Mouse (Mus musculus) cerebellum, postnatal 14 days (tissue): ENCODE data around the gene Capza3.

Experiments used
- DNase-seq, 2 experiments: peaks; one replicate each; pipeline ENCODE4 v3.0.0; 2021; ENCODE audit warnings: mixed read lengths in 2 of 2

The Capza3 gene

GRCm38 (mm10) chr6:140040952-140041351, at the start of gene Capza3:
Capza3 (plus strand) TSS chr6:140041252.
- no peak for DNase-seq

- no peak for DNase-seq
Observed at GRCm38 (mm10) chr6:140005181-140005580, 35.9 kb upstream of the Capza3 start.

DNA sequence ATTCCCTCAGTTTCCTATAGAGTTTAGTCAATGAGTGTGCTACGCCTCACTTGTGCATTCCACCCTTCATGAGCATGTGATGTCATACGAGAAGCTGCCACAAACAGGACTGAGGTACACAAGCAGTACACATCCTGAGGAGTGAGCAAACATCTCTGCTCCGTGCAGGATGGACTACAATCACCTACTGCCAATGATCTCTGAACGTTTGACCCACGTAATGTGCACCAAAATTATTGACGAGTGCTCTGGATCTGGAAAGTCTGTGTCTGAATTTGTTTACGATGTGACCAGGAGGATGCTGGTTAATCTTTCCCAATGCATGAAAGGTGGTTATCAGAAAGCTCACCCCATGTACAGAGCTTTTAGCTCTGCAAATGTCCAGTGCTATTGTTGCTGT, 16.6 kb upstream of the Capza3 start:
- no peak for DNase-seq

DNA sequence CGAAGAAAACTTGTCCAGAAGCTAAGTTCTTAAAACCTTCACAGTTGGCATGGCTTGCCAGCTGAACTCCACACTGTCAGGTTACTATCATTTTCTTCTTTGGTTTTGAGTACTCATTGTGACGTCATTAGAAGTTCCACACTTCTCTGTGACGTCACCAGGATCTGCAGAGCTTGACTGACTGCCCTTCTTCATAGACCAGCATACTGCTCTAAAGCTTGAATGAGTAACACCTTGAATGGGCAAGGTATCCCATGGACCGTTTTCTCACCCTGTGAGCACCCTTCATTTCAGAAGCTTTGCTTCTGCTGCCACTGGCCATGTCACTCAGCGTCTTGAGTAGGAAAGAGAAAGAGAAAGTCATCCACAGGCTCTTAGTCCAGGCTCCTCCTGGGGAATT, 305 bp downstream of the Capza3 start, which contains the start of gene Plcz1:
Gene Plcz1, minus strand, starts transcription at position 101 of the 400 bp plus-strand sequence.
- no peak for DNase-seq

DNA sequence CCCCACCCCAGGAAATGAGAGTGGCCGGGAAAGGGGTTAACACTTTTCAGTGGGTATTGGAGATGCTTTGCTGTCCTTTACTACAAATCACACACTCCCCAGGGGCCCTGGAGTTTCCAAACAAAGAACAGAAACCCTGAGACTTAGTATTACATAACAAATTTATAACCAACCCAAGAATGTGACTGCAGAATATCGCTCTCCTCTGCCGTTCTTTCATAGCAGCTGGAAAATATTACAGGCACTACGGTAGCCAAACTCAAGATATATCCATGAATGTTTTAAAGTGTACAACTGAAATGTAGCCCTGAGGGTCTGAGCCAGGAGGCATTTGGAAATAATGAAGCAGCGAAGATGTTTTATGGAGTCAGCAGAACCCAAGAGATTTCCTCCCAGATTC, 10.4 kb downstream of the Capza3 start:
- DNase-seq: no peak

DNA sequence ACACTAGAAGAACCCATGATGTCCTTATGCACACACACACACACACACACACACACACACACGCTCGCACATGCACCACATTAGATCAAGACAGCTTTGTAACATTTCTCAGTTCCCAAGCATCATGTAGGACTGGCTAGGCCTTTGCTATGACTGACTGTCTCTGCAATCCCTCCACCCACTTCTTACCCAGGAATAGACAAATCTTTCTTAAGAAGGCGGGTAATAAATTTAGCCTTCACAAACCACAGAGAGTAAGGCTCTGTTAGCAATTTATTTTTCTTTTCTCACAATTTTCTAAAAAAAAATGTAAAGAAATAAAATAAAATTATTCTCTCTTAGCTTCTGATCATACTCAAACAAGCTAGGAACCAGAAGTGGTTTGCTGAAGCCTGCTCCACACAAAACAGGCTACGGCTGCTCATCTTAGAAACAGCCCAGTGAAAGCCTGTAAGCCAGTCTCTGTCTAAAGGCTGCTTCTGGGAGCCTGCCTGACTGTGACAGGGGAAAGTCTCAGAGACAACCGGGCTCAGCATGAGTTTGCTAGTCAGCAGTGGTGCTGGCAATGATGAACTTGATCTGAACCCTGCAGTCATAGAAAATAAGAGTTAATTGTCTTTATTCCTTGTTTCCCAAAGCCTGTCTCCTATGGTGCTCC, 13.3 kb downstream of the Capza3 start:
- no peak for DNase-seq

- no peak for DNase-seq
Observed at GRCm38 (mm10) chr6:140069177-140069576, 28.1 kb downstream of the Capza3 start.

GRCm38 (mm10) chr6:140080933-140081332, 39.9 kb downstream of the Capza3 start:
- no peak for DNase-seq

GRCm38 (mm10) chr6:140081739-140082138, 40.7 kb downstream of the Capza3 start:
- DNase-seq: peak in 1 of 2 experiments; percentile 4

- no peak for DNase-seq
Observed at GRCm38 (mm10) chr6:140089855-140090254, 48.8 kb downstream of the Capza3 start.
